Mouse (Mus musculus): ENCODE data around the gene Cd34. TPM values are rescaled to one million over a fixed set of nuclear protein-coding genes. Genes with fewer than 3 reads are reported as not detected.

The Cd34 gene
- polyA plus RNA-seq, 1 experiment: 7.9 TPM

- Histone ChIP-seq H3K27ac (ENCODE audit: control insufficient read depth, insufficient read depth, low read depth, low read length) (no peak overlapping the region), H3K27me3 (ENCODE audit: control insufficient read depth, insufficient read depth, low read length) (no peaks in the 10 kb centered on the region), H3K4me1 (ENCODE audit: control insufficient read depth, insufficient read depth, low read length) (no peaks in the 10 kb centered on the region), H3K4me3 (ENCODE audit: control insufficient read depth, low read depth, low read length) (no peak overlapping the region), H3K36me3 (ENCODE audit: control insufficient read depth, insufficient read depth, low read length) (no peaks in the 10 kb centered on the region)
- no peak for TF ChIP-seq CTCF (IDR thresholded peaks at IDR 0.05; ENCODE audit: control insufficient read depth, insufficient read depth, insufficient replicate concordance, low read depth, low read length)
- no peak for TF ChIP-seq POLR2A (IDR thresholded peaks at IDR 0.05; ENCODE audit: control insufficient read depth, low read depth, low read length)
Measured at GRCm38 (mm10) chr1:194943485-194943884, 4.9 kb downstream of the Cd34 start.

GRCm38 (mm10) chr1:194945382-194945781, 6.8 kb downstream of the Cd34 start:
- no peak for TF ChIP-seq CTCF (IDR thresholded peaks at IDR 0.05; ENCODE audit: control insufficient read depth, insufficient read depth, insufficient replicate concordance, low read depth, low read length)
- TF ChIP-seq POLR2A (IDR thresholded peaks at IDR 0.05; ENCODE audit: control insufficient read depth, low read depth, low read length): no peak
- Histone ChIP-seq H3K4me3 (ENCODE audit: control insufficient read depth, low read depth, low read length) (no peak overlapping the region), H3K27me3 (ENCODE audit: control insufficient read depth, insufficient read depth, low read length) (no peaks in the 10 kb centered on the region), H3K4me1 (ENCODE audit: control insufficient read depth, insufficient read depth, low read length) (no peaks in the 10 kb centered on the region), H3K27ac (ENCODE audit: control insufficient read depth, insufficient read depth, low read depth, low read length) (no peak overlapping the region), H3K36me3 (ENCODE audit: control insufficient read depth, insufficient read depth, low read length) (no peaks in the 10 kb centered on the region)

- no peak for TF ChIP-seq POLR2A (IDR thresholded peaks at IDR 0.05; ENCODE audit: control insufficient read depth, low read depth, low read length)
- no peak for TF ChIP-seq CTCF (IDR thresholded peaks at IDR 0.05; ENCODE audit: control insufficient read depth, insufficient read depth, insufficient replicate concordance, low read depth, low read length)
- H3K27ac ChIP-seq (ENCODE audit: control insufficient read depth, insufficient read depth, low read depth, low read length): no peak overlapping the region
- H3K4me3 ChIP-seq (ENCODE audit: control insufficient read depth, low read depth, low read length): no peak overlapping the region
- H3K36me3 ChIP-seq (ENCODE audit: control insufficient read depth, insufficient read depth, low read length): no peaks in the 10 kb centered on the region
- no peaks in the 10 kb centered on the region for H3K27me3 ChIP-seq (ENCODE audit: control insufficient read depth, insufficient read depth, low read length)
- H3K4me1 ChIP-seq (ENCODE audit: control insufficient read depth, insufficient read depth, low read length): no peaks in the 10 kb centered on the region
Measured at GRCm38 (mm10) chr1:194946467-194946866, 7.8 kb downstream of the Cd34 start.

GRCm38 (mm10) chr1:194950913-194951312, 12.3 kb downstream of the Cd34 start:
- TF ChIP-seq POLR2A (IDR thresholded peaks at IDR 0.05; ENCODE audit: control insufficient read depth, low read depth, low read length): no peak
- no peak for TF ChIP-seq CTCF (IDR thresholded peaks at IDR 0.05; ENCODE audit: control insufficient read depth, insufficient read depth, insufficient replicate concordance, low read depth, low read length)
- H3K27ac ChIP-seq (ENCODE audit: control insufficient read depth, insufficient read depth, low read depth, low read length): no peak overlapping the region
- no peak overlapping the region for H3K4me3 ChIP-seq (ENCODE audit: control insufficient read depth, low read depth, low read length)
- H3K4me1 ChIP-seq (ENCODE audit: control insufficient read depth, insufficient read depth, low read length): no peaks in the 10 kb centered on the region
- H3K27me3 ChIP-seq (ENCODE audit: control insufficient read depth, insufficient read depth, low read length): no peaks in the 10 kb centered on the region
- no peaks in the 10 kb centered on the region for H3K36me3 ChIP-seq (ENCODE audit: control insufficient read depth, insufficient read depth, low read length)

- H3K36me3 ChIP-seq (ENCODE audit: control insufficient read depth, insufficient read depth, low read length): no peaks in the 10 kb centered on the region
- H3K27me3 ChIP-seq (ENCODE audit: control insufficient read depth, insufficient read depth, low read length): no peaks in the 10 kb centered on the region
- TF ChIP-seq CTCF (IDR thresholded peaks at IDR 0.05; ENCODE audit: control insufficient read depth, insufficient read depth, insufficient replicate concordance, low read depth, low read length) (no peak), POLR2A (IDR thresholded peaks at IDR 0.05; ENCODE audit: control insufficient read depth, low read depth, low read length) (no peak)
- no peak overlapping the region for H3K4me3 ChIP-seq (ENCODE audit: control insufficient read depth, low read depth, low read length)
- H3K4me1 ChIP-seq (ENCODE audit: control insufficient read depth, insufficient read depth, low read length): no peaks in the 10 kb centered on the region
- no peak overlapping the region for H3K27ac ChIP-seq (ENCODE audit: control insufficient read depth, insufficient read depth, low read depth, low read length)
Measured at GRCm38 (mm10) chr1:194952891-194953290, 14.3 kb downstream of the Cd34 start.

- Histone ChIP-seq H3K4me3 (ENCODE audit: control insufficient read depth, low read depth, low read length) (no peak overlapping the region), H3K27ac (ENCODE audit: control insufficient read depth, insufficient read depth, low read depth, low read length) (no peak overlapping the region), H3K4me1 (ENCODE audit: control insufficient read depth, insufficient read depth, low read length) (no peaks in the 10 kb centered on the region), H3K27me3 (ENCODE audit: control insufficient read depth, insufficient read depth, low read length) (no peaks in the 10 kb centered on the region), H3K36me3 (ENCODE audit: control insufficient read depth, insufficient read depth, low read length) (no peaks in the 10 kb centered on the region)
- TF ChIP-seq POLR2A (IDR thresholded peaks at IDR 0.05; ENCODE audit: control insufficient read depth, low read depth, low read length): no peak
- no peak for TF ChIP-seq CTCF (IDR thresholded peaks at IDR 0.05; ENCODE audit: control insufficient read depth, insufficient read depth, insufficient replicate concordance, low read depth, low read length)
Measured at GRCm38 (mm10) chr1:194954694-194955093, 16.1 kb downstream of the Cd34 start.

GRCm38 (mm10) chr1:194955749-194956148, 17.1 kb downstream of the Cd34 start:
- TF ChIP-seq CTCF (IDR thresholded peaks at IDR 0.05; ENCODE audit: control insufficient read depth, insufficient read depth, insufficient replicate concordance, low read depth, low read length) (no peak), POLR2A (IDR thresholded peaks at IDR 0.05; ENCODE audit: control insufficient read depth, low read depth, low read length) (no peak)
- Histone ChIP-seq H3K36me3 (ENCODE audit: control insufficient read depth, insufficient read depth, low read length) (no peaks in the 10 kb centered on the region), H3K4me3 (ENCODE audit: control insufficient read depth, low read depth, low read length) (no peak overlapping the region), H3K4me1 (ENCODE audit: control insufficient read depth, insufficient read depth, low read length) (no peaks in the 10 kb centered on the region), H3K27ac (ENCODE audit: control insufficient read depth, insufficient read depth, low read depth, low read length) (no peak overlapping the region), H3K27me3 (ENCODE audit: control insufficient read depth, insufficient read depth, low read length) (no peaks in the 10 kb centered on the region)

- Histone ChIP-seq H3K4me1 (ENCODE audit: control insufficient read depth, insufficient read depth, low read length) (no peaks in the 10 kb centered on the region), H3K36me3 (ENCODE audit: control insufficient read depth, insufficient read depth, low read length) (no peaks in the 10 kb centered on the region), H3K4me3 (ENCODE audit: control insufficient read depth, low read depth, low read length) (no peak overlapping the region), H3K27ac (ENCODE audit: control insufficient read depth, insufficient read depth, low read depth, low read length) (no peak overlapping the region), H3K27me3 (ENCODE audit: control insufficient read depth, insufficient read depth, low read length) (no peaks in the 10 kb centered on the region)
- TF ChIP-seq CTCF (IDR thresholded peaks at IDR 0.05; ENCODE audit: control insufficient read depth, insufficient read depth, insufficient replicate concordance, low read depth, low read length): no peak
- no peak for TF ChIP-seq POLR2A (IDR thresholded peaks at IDR 0.05; ENCODE audit: control insufficient read depth, low read depth, low read length)
Measured at GRCm38 (mm10) chr1:194957021-194957420, 18.4 kb downstream of the Cd34 start.

All from testis, adult 2 months (tissue).